8 mouse cellular contexts compared by ENCODE assay signal in the genomic region with DNA sequence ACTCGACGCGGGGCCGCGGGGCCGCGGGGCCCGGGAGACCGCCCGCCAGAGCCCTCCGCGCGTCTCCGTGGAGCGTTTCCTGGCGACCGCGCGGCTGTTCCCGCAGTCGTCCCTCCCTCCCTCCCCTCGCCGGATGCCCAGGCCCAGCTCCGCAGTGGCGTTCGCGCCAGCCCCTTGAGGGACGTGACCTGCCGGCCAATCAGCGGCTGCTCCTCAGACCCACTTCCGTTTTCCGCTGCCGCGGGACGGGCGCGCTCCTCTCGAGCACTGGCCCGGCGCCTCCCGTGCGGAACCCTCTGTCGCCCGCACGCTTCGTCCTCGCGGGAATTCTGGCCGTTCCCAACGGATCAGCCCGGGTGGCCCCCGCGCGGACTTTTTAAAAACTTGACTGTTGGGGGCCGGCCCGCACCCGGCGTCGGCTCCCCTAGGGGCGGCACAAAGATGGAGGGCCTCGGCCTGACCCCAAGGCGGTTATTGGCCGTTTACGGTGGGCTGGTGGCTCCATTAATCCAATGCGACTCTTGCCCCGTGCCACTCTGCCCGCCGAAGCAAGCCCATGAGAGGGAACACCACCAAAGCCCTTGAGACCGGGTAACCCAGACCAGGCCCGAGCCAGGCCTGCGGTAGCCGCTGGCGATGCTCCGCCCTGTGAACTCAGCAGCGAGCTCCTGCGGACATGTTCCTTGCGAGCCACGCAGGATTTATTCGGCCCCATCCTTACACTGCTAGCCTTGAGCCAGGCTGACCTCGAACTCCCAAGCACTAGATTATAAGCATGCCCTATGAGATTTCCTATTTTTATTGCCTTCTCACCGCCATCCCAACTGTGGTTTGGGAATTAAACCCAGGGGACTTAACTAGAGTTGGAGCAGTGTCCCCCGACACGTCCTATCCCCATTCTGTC. TPM values are rescaled to one million over a fixed set of nuclear protein-coding genes. Genes with fewer than 3 reads are reported as not detected.
A peak's percentile ranks its signal among the peaks of the same experiment; 100 is the strongest.
DNase-seq lines count a peak whose midpoint lies in the region; ATAC-seq and TF ChIP-seq lines count a peak whose summit lies in the region.

No protein-coding gene starts in this region.

- H3K4me2 ChIP-seq in lung, embryonic 16.5 days (ENCODE audit: low read depth, low read length), result peak overlapping the region; percentile 52

- H3K27me3 ChIP-seq in hindbrain, embryonic 10.5 days (ENCODE audit: insufficient read depth, poor library complexity, severe bottlenecking), result no peaks in the 10 kb centered on the region
- H3K27me3 ChIP-seq in lung, embryonic 16.5 days (ENCODE audit: control insufficient read depth, insufficient read depth, low read depth, low read length), result no peaks in the 10 kb centered on the region
- no peaks in the 10 kb centered on the region for H3K27me3 ChIP-seq in thymus, adult 2 months (ENCODE audit: control insufficient read depth, insufficient read depth, low read length)

- H3K27ac ChIP-seq in hindbrain, embryonic 10.5 days, result peak overlapping the region; percentile 100
- H3K27ac ChIP-seq in lung, embryonic 16.5 days (ENCODE audit: low read length), result peak overlapping the region; percentile 99
- peak overlapping the region; percentile 63 for H3K27ac ChIP-seq in thymus, adult 2 months (ENCODE audit: control insufficient read depth, insufficient read depth, low read length)

- TF ChIP-seq POLR2A in thymus, adult 2 months (IDR thresholded peaks at IDR 0.05; ENCODE audit: control insufficient read depth, extremely low read depth, insufficient read depth, low read length, poor library complexity), result peak; percentile 98

- WGBS in hindbrain, embryonic 10.5 days, result under 1% methylated on average over 83 of the region's 83 CpGs
- under 1% methylated on average over 78 of the region's 83 CpGs for WGBS in lung, embryonic 16.5 days
- WGBS in thymus, adult 2 months, result under 1% methylated on average over 83 of the region's 83 CpGs

- peak overlapping the region; percentile 98 for H3K4me3 ChIP-seq in hindbrain, embryonic 10.5 days
- H3K4me3 ChIP-seq in lung, embryonic 16.5 days (ENCODE audit: low read length), result peak overlapping the region; percentile 97
- H3K4me3 ChIP-seq in thymus, adult 2 months (ENCODE audit: control insufficient read depth, insufficient read depth, low read length), result peak overlapping the region; percentile 64

- H3K4me1 ChIP-seq in hindbrain, embryonic 10.5 days (replicated peaks), result peaks cover 32% of the 10 kb centered on the region
- H3K4me1 ChIP-seq in lung, embryonic 16.5 days (replicated peaks; ENCODE audit: control insufficient read depth, insufficient read depth, low read length), result peaks cover 20% of the 10 kb centered on the region
- H3K4me1 ChIP-seq in thymus, adult 2 months (replicated peaks; ENCODE audit: control insufficient read depth, insufficient read depth, low read length), result peaks cover 7% of the 10 kb centered on the region

- peak; percentile 92 for ATAC-seq in frontal cortex, adult (ENCODE audit: low TSS enrichment)
- ATAC-seq in lung, embryonic 16.5 days (ENCODE audit: low read depth), result peak; percentile 97

- H3K9ac ChIP-seq in lung, embryonic 16.5 days (ENCODE audit: low read length), result peak overlapping the region; percentile 99

- no peaks in the 10 kb centered on the region for H3K9me3 ChIP-seq in hindbrain, embryonic 10.5 days
- H3K9me3 ChIP-seq in lung, embryonic 16.5 days (ENCODE audit: control insufficient read depth, low read length), result no peaks in the 10 kb centered on the region

- H3K36me3 ChIP-seq in hindbrain, embryonic 10.5 days, result peaks cover 24% of the 10 kb centered on the region
- H3K36me3 ChIP-seq in lung, embryonic 16.5 days (ENCODE audit: control insufficient read depth, insufficient read depth, low read length), result peaks cover 5% of the 10 kb centered on the region; the same call in 1 of the 2 replicates
- H3K36me3 ChIP-seq in thymus, adult 2 months (ENCODE audit: control insufficient read depth, insufficient read depth, low read length), result no peaks in the 10 kb centered on the region; the same call in 1 of the 2 replicates

- peak; percentile 99 for DNase-seq in MN1 (ENCODE audit: low spot score)
- peak; percentile 95 for DNase-seq in cerebellum, adult 9-10 months
- peak; percentile 96 for DNase-seq in hindbrain, embryonic 10.5 days (ENCODE audit: low spot score)
- peak; percentile 96 for DNase-seq in layer of hippocampus, adult 9-11 months
- DNase-seq in ovary, adult 18-20 months (ENCODE audit: low spot score), result peak; percentile 95
- DNase-seq in thymus, adult 2 months, result peak; percentile 93

- TF ChIP-seq CTCF in thymus, adult 2 months (IDR thresholded peaks at IDR 0.05; ENCODE audit: borderline replicate concordance, control insufficient read depth, extremely low read depth, insufficient read depth, low read length, poor library complexity), result no peak

RNA-seq across cellular contexts. Expression of a gene that starts 0.7 kb away (rescaled TPM):
- polyA plus RNA-seq in hindbrain, embryonic 10.5 days (2016; fragmentation: Nextera tagmentation; extraction: Ambion mirVana), result 41.4 and 46.1 TPM in 2 replicates
- 28.8 and 32.9 TPM in 2 replicates for polyA plus RNA-seq in lung, embryonic 16.5 days (2015; fragmentation: Nextera tagmentation; extraction: Ambion mirVana)
- polyA plus RNA-seq in thymus, adult 2 months (2012; rRNA removed), result 169 and 254 TPM in 2 replicates

RNA-seq across cellular contexts. Expression of a gene that starts 15.6 kb away (rescaled TPM):
- polyA plus RNA-seq in hindbrain, embryonic 10.5 days (2016; fragmentation: Nextera tagmentation; extraction: Ambion mirVana), result 1.9 and 3.4 TPM in 2 replicates
- 4.4 and 4.6 TPM in 2 replicates for polyA plus RNA-seq in lung, embryonic 16.5 days (2015; fragmentation: Nextera tagmentation; extraction: Ambion mirVana)
- 1.9 and 2.0 TPM in 2 replicates for polyA plus RNA-seq in thymus, adult 2 months (2012; rRNA removed)

RNA-seq across cellular contexts. Expression of a gene that starts 28.4 kb away (rescaled TPM):
- 57.1 and 66.7 TPM in 2 replicates for polyA plus RNA-seq in hindbrain, embryonic 10.5 days (2016; fragmentation: Nextera tagmentation; extraction: Ambion mirVana)
- 37.2 and 41.8 TPM in 2 replicates for polyA plus RNA-seq in lung, embryonic 16.5 days (2015; fragmentation: Nextera tagmentation; extraction: Ambion mirVana)
- 53.4 and 57.2 TPM in 2 replicates for polyA plus RNA-seq in thymus, adult 2 months (2012; rRNA removed)

Comparison
In these comparisons a context has a peak if more than half of its experiments do, and no peak if none do; other contexts are left out.
1. Peak in every context shown above with its lines: DNase-seq, ATAC-seq, H3K4me3 ChIP-seq and H3K27ac ChIP-seq.